Mouse (Mus musculus): ENCODE results near the gene Mast4. TPM values are rescaled to one million over a fixed set of nuclear protein-coding genes. Genes with fewer than 3 reads are reported as not detected.
A peak's percentile ranks its signal among the peaks of the same experiment; 100 is the strongest.

Mast4 gene
- polyA plus RNA-seq, 1 experiment from 2014 or later, result 21.1 TPM

- H3K27me3 ChIP-seq (replicated peaks; ENCODE audit: control insufficient read depth, insufficient read depth, low read length), result peaks cover 15% of the 10 kb centered on the region
- peak overlapping the region; percentile 48 for H3K27ac ChIP-seq (replicated peaks; ENCODE audit: low read depth, low read length)
- H3K4me1 ChIP-seq (ENCODE audit: control insufficient read depth, insufficient read depth, low read length), result no peaks in the 10 kb centered on the region
- 6% methylated on average over 28 of the region's 28 CpGs for WGBS
- no peaks in the 10 kb centered on the region for H3K36me3 ChIP-seq (ENCODE audit: control insufficient read depth, insufficient read depth, low read length)
- H3K4me2 ChIP-seq (ENCODE audit: low read depth, low read length), result peak overlapping the region; percentile 64
- peak overlapping the region; percentile 43 for H3K4me3 ChIP-seq (ENCODE audit: low read depth, low read length)
- no peaks in the 10 kb centered on the region for H3K9me3 ChIP-seq (ENCODE audit: control insufficient read depth, low read length)
- DNase-seq (ENCODE audit: low spot score) (peak; percentile 91), ATAC-seq (ENCODE audit: low read depth) (peak; percentile 92)
- H3K9ac ChIP-seq (ENCODE audit: low read depth, low read length), result peak overlapping the region; percentile 51
Observed at GRCm38 (mm10) chr13:103096346-103097150, 237.7 kb downstream of the Mast4 start.

GRCm38 (mm10) chr13:103095491-103095890 is 238.8 kb downstream of the Mast4 start:
- DNase-seq (ENCODE audit: low spot score) (no peak), ATAC-seq (ENCODE audit: low read depth) (no peak)
- Histone ChIP-seq H3K36me3 (ENCODE audit: control insufficient read depth, insufficient read depth, low read length) (no peaks in the 10 kb centered on the region), H3K4me1 (ENCODE audit: control insufficient read depth, insufficient read depth, low read length) (no peaks in the 10 kb centered on the region), H3K4me2 (ENCODE audit: low read depth, low read length) (no peak overlapping the region), H3K9ac (ENCODE audit: low read depth, low read length) (no peak overlapping the region), H3K27ac (replicated peaks; ENCODE audit: low read depth, low read length) (no peak overlapping the region), H3K9me3 (ENCODE audit: control insufficient read depth, low read length) (no peaks in the 10 kb centered on the region), H3K27me3 (replicated peaks; ENCODE audit: control insufficient read depth, insufficient read depth, low read length) (peaks cover 15% of the 10 kb centered on the region), H3K4me3 (ENCODE audit: low read depth, low read length) (no peak overlapping the region; the same call in 1 of the 2 replicates)
- 66% methylated on average over 7 of the region's 7 CpGs for WGBS

GRCm38 (mm10) chr13:103094595-103094994 is 239.7 kb downstream of the Mast4 start:
- Histone ChIP-seq H3K9ac (ENCODE audit: low read depth, low read length) (no peak overlapping the region), H3K27me3 (replicated peaks; ENCODE audit: control insufficient read depth, insufficient read depth, low read length) (peaks cover 15% of the 10 kb centered on the region), H3K4me1 (ENCODE audit: control insufficient read depth, insufficient read depth, low read length) (no peaks in the 10 kb centered on the region), H3K4me2 (ENCODE audit: low read depth, low read length) (no peak overlapping the region), H3K36me3 (ENCODE audit: control insufficient read depth, insufficient read depth, low read length) (no peaks in the 10 kb centered on the region), H3K9me3 (ENCODE audit: control insufficient read depth, low read length) (no peaks in the 10 kb centered on the region), H3K4me3 (ENCODE audit: low read depth, low read length) (no peak overlapping the region), H3K27ac (replicated peaks; ENCODE audit: low read depth, low read length) (0 out of 2 replicates have a peak overlapping the region, but pooled peaks have one; percentile 8)
- no peak for DNase-seq (ENCODE audit: low spot score)
- 70% methylated on average over 5 of the region's 5 CpGs for WGBS
- no peak for ATAC-seq (ENCODE audit: low read depth)

- Histone ChIP-seq H3K27ac (replicated peaks; ENCODE audit: low read depth, low read length) (no peak overlapping the region), H3K4me2 (ENCODE audit: low read depth, low read length) (no peak overlapping the region), H3K9ac (ENCODE audit: low read depth, low read length) (no peak overlapping the region), H3K4me1 (ENCODE audit: control insufficient read depth, insufficient read depth, low read length) (no peaks in the 10 kb centered on the region), H3K27me3 (replicated peaks; ENCODE audit: control insufficient read depth, insufficient read depth, low read length) (peaks cover 15% of the 10 kb centered on the region), H3K4me3 (ENCODE audit: low read depth, low read length) (no peak overlapping the region), H3K9me3 (ENCODE audit: control insufficient read depth, low read length) (no peaks in the 10 kb centered on the region), H3K36me3 (ENCODE audit: control insufficient read depth, insufficient read depth, low read length) (no peaks in the 10 kb centered on the region)
- 85% methylated on average over 1 of the region's 1 CpGs for WGBS
- ATAC-seq (ENCODE audit: low read depth), result no peak
- DNase-seq (ENCODE audit: low spot score), result no peak
Observed at GRCm38 (mm10) chr13:103093713-103094112, 240.6 kb downstream of the Mast4 start.

- Histone ChIP-seq H3K27me3 (replicated peaks; ENCODE audit: control insufficient read depth, insufficient read depth, low read length) (no peaks in the 10 kb centered on the region), H3K4me3 (ENCODE audit: low read depth, low read length) (no peak overlapping the region), H3K27ac (replicated peaks; ENCODE audit: low read depth, low read length) (no peak overlapping the region), H3K4me2 (ENCODE audit: low read depth, low read length) (no peak overlapping the region), H3K9me3 (ENCODE audit: control insufficient read depth, low read length) (no peaks in the 10 kb centered on the region), H3K4me1 (ENCODE audit: control insufficient read depth, insufficient read depth, low read length) (no peaks in the 10 kb centered on the region), H3K36me3 (ENCODE audit: control insufficient read depth, insufficient read depth, low read length) (no peaks in the 10 kb centered on the region), H3K9ac (ENCODE audit: low read depth, low read length) (no peak overlapping the region)
- DNase-seq (ENCODE audit: low spot score), result no peak
- 79% methylated on average over 15 of the region's 15 CpGs for WGBS
- no peak for ATAC-seq (ENCODE audit: low read depth)
Observed at GRCm38 (mm10) chr13:103085540-103086121, 248.7 kb downstream of the Mast4 start.

GRCm38 (mm10) chr13:103082891-103083290 is 251.4 kb downstream of the Mast4 start:
- H3K27me3 ChIP-seq (replicated peaks; ENCODE audit: control insufficient read depth, insufficient read depth, low read length), result no peaks in the 10 kb centered on the region
- ATAC-seq (ENCODE audit: low read depth) (no peak), DNase-seq (ENCODE audit: low spot score) (peak; percentile 19)
- H3K4me3 ChIP-seq (ENCODE audit: low read depth, low read length), result no peak overlapping the region
- no peak overlapping the region for H3K9ac ChIP-seq (ENCODE audit: low read depth, low read length)
- no peaks in the 10 kb centered on the region for H3K36me3 ChIP-seq (ENCODE audit: control insufficient read depth, insufficient read depth, low read length)
- H3K4me1 ChIP-seq (ENCODE audit: control insufficient read depth, insufficient read depth, low read length), result no peaks in the 10 kb centered on the region
- no peak overlapping the region for H3K4me2 ChIP-seq (ENCODE audit: low read depth, low read length)
- H3K27ac ChIP-seq (replicated peaks; ENCODE audit: low read depth, low read length), result no peak overlapping the region; the same call in 1 of the 2 replicates
- WGBS, result 69% methylated on average over 4 of the region's 6 CpGs
- no peaks in the 10 kb centered on the region for H3K9me3 ChIP-seq (ENCODE audit: control insufficient read depth, low read length)

GRCm38 (mm10) chr13:103079806-103080205 is 254.5 kb downstream of the Mast4 start:
- no peak overlapping the region for H3K4me3 ChIP-seq (ENCODE audit: low read depth, low read length)
- no peaks in the 10 kb centered on the region for H3K4me1 ChIP-seq (ENCODE audit: control insufficient read depth, insufficient read depth, low read length)
- 69% methylated on average over 4 of the region's 4 CpGs for WGBS
- no peak overlapping the region for H3K27ac ChIP-seq (replicated peaks; ENCODE audit: low read depth, low read length)
- no peaks in the 10 kb centered on the region for H3K9me3 ChIP-seq (ENCODE audit: control insufficient read depth, low read length)
- no peak for ATAC-seq (ENCODE audit: low read depth)
- no peaks in the 10 kb centered on the region for H3K36me3 ChIP-seq (ENCODE audit: control insufficient read depth, insufficient read depth, low read length)
- no peaks in the 10 kb centered on the region for H3K27me3 ChIP-seq (replicated peaks; ENCODE audit: control insufficient read depth, insufficient read depth, low read length)
- no peak overlapping the region for H3K9ac ChIP-seq (ENCODE audit: low read depth, low read length)
- H3K4me2 ChIP-seq (ENCODE audit: low read depth, low read length), result no peak overlapping the region
- DNase-seq (ENCODE audit: low spot score), result no peak

GRCm38 (mm10) chr13:103078815-103079214 is 255.5 kb downstream of the Mast4 start:
- no peak overlapping the region for H3K4me3 ChIP-seq (ENCODE audit: low read depth, low read length)

More at GRCm38 (mm10) chr13:103078815-103079214, 255.5 kb downstream of the Mast4 start:
- Histone ChIP-seq H3K27me3 (replicated peaks; ENCODE audit: control insufficient read depth, insufficient read depth, low read length) (no peaks in the 10 kb centered on the region), H3K27ac (replicated peaks; ENCODE audit: low read depth, low read length) (no peak overlapping the region), H3K9me3 (ENCODE audit: control insufficient read depth, low read length) (no peaks in the 10 kb centered on the region), H3K4me1 (ENCODE audit: control insufficient read depth, insufficient read depth, low read length) (no peaks in the 10 kb centered on the region), H3K36me3 (ENCODE audit: control insufficient read depth, insufficient read depth, low read length) (no peaks in the 10 kb centered on the region), H3K4me2 (ENCODE audit: low read depth, low read length) (no peak overlapping the region), H3K9ac (ENCODE audit: low read depth, low read length) (no peak overlapping the region)
- 93% methylated on average over 6 of the region's 6 CpGs for WGBS
- no peak for DNase-seq (ENCODE audit: low spot score)
- ATAC-seq (ENCODE audit: low read depth), result no peak
